Mouse (Mus musculus): ENCODE measurements at regions not wholly inside any gene's neighbourhood (a gene's known extent, or its start where the extent isn't known, plus 50 kb on each side); places are given as distances from the start of the nearest gene placed in this dataset.

DNA sequence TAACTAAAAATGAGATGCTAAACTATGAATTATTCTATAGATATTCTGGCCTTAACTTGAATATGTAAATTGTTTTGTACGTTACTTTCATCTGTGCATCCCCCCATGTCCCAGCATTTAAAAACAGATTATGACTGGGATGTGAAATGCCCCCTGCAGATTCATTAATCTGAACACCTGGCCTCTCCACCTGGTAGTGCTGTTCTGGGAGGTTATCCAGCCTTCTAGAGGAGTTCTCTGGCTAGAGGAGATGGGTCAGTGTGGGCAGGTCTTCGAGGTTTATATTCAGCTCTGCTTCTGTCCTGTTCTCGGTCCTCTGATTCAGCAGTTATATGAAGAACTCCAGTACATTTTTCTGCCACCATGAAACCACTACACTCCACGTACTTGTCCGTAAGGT is 625.2 kb upstream of the Adgra3 start:
- H3K4me1 ChIP-seq (ENCODE audit: control insufficient read depth, insufficient read depth, low read length) = no peaks in the 10 kb centered on the region
- no peak overlapping the region for H3K27ac ChIP-seq (ENCODE audit: insufficient read depth, low read depth, low read length)
- 91% methylated on average over 5 of the region's 5 CpGs for WGBS
- TF ChIP-seq CTCF (IDR thresholded peaks at IDR 0.05; ENCODE audit: insufficient read depth, low read depth, low read length) (no peak), POLR2A (IDR thresholded peaks at IDR 0.05; ENCODE audit: insufficient read depth, low read depth, low read length) (no peak)
- no peak overlapping the region for H3K4me3 ChIP-seq (ENCODE audit: insufficient read depth, low read depth, low read length)

DNA sequence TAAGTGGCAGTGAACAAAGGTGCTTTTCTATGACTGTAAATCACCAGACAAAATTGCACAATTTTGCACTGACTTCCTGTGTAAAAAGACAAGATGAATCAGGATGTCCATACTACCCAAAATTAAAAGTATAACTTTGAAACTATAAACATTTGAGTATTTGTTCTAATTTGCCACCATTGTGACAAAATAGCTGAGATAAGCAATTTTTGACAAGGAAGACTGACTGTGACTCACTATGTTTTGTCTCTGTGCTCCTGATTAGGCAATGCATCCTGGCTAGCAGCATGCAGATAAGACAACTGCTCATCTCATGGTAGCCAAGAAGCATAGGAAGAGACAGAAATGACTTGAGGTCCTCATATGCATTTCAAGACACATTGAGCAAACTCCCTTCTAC is 577.7 kb upstream of the Adgra3 start:
- TF ChIP-seq CTCF (IDR thresholded peaks at IDR 0.05; ENCODE audit: insufficient read depth, low read depth, low read length) (no peak), POLR2A (IDR thresholded peaks at IDR 0.05; ENCODE audit: insufficient read depth, low read depth, low read length) (no peak)
- no peak overlapping the region for H3K27ac ChIP-seq (ENCODE audit: insufficient read depth, low read depth, low read length)
- no peak overlapping the region for H3K4me3 ChIP-seq (ENCODE audit: insufficient read depth, low read depth, low read length)
- no peaks in the 10 kb centered on the region for H3K4me1 ChIP-seq (ENCODE audit: control insufficient read depth, insufficient read depth, low read length)

DNA sequence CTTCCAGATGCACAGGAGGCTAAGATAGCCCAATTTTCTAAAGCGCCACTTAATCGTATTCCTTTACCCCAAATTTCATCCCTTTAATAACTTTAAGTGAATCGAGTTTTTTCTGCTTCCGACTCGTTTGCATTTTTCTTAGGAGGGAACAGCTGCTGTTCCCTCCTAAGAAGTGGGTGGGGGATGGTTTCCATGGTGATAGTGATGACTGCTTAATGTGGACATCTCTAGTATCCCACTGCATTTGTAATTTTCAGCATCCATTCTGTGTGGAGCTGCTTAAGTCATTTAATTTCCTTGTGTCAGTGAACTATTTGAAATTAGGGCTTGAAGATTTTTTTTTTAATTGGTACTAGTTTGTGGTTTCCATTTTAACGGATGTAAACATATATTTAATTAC is 567.8 kb upstream of the Adgra3 start:
- no peak overlapping the region for H3K27ac ChIP-seq (ENCODE audit: insufficient read depth, low read depth, low read length)
- TF ChIP-seq CTCF (IDR thresholded peaks at IDR 0.05; ENCODE audit: insufficient read depth, low read depth, low read length) (no peak), POLR2A (IDR thresholded peaks at IDR 0.05; ENCODE audit: insufficient read depth, low read depth, low read length) (no peak)
- WGBS = 40% methylated on average over 6 of the region's 6 CpGs
- H3K4me1 ChIP-seq (ENCODE audit: control insufficient read depth, insufficient read depth, low read length) = no peaks in the 10 kb centered on the region
- H3K4me3 ChIP-seq (ENCODE audit: insufficient read depth, low read depth, low read length) = no peak overlapping the region

DNA sequence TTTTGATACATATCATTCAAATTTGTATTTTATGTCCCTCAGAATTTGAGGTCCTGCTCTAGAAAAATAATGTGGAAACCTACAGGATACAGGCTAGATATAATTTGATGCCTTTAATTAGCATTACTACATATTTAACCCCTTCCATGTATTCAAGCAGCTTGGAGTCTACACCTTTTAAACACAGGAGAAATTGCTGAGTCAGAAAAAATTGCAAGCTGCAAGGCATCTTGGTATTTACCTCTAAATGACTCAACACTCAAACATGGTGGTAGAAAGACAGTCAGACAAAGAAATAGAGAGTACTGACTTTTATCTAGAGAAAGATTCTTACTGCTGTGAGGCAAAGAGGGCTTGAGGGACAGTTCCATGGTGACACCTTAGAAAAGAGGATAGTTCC is 565.4 kb upstream of the Adgra3 start:
- Histone ChIP-seq H3K4me1 (ENCODE audit: control insufficient read depth, insufficient read depth, low read length) (no peaks in the 10 kb centered on the region), H3K27ac (ENCODE audit: insufficient read depth, low read depth, low read length) (no peak overlapping the region), H3K4me3 (ENCODE audit: insufficient read depth, low read depth, low read length) (no peak overlapping the region)
- TF ChIP-seq CTCF (IDR thresholded peaks at IDR 0.05; ENCODE audit: insufficient read depth, low read depth, low read length) (no peak), POLR2A (IDR thresholded peaks at IDR 0.05; ENCODE audit: insufficient read depth, low read depth, low read length) (no peak)

Data from olfactory bulb, adult 2 months (tissue).